Mouse (Mus musculus): Measurements from ENCODE around the gene Gdpgp1. TPM values are rescaled to one million over a fixed set of nuclear protein-coding genes. Genes with fewer than 3 reads are reported as not detected.

Gdpgp1 gene
- polyA plus RNA-seq, 1 experiment from 2014 or later: 3.6 TPM

DNA sequence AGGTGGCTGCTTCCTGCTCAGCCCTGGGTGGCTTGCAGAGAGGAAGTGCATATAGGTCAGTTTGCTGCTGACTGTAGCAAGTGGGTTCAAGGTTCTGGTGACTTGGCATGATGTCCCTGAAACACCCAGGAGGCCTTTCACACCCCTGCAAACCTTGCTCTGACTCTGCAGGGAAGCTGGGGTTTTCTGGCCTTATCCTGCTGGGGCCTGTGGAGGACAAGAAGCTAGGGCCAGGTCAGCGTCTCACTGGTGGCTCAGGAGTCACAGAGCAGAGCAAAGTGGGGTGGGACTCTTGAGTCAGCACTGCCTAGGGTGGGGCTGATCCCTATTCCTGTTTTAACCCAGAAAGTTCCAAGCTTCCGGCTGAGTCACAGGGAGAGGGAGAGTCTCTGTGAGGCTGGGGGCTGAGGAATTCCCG lies 25.3 kb upstream of the Gdpgp1 start:
- H3K27me3 ChIP-seq (ENCODE audit: control insufficient read depth, insufficient read depth, low read length): no peaks in the 10 kb centered on the region
- H3K27ac ChIP-seq (replicated peaks in 1 of 2; ENCODE audit: control insufficient read depth in 1 of 2, insufficient read depth in 1 of 2, low read depth in 2 of 2, low read length in 2 of 2): peak overlapping the region in 1 of 2 experiments; percentile 85; a peak in 3 of 4 replicates
- 50% methylated on average over 3 of the region's 3 CpGs for WGBS
- no peaks in the 10 kb centered on the region for H3K9me3 ChIP-seq (ENCODE audit: control insufficient read depth, low read length)
- H3K4me3 ChIP-seq (ENCODE audit: control insufficient read depth in 1 of 2, insufficient read depth in 1 of 2, low read depth in 1 of 2, low read length in 2 of 2): no peak overlapping the region
- ATAC-seq (ENCODE audit: insufficient number of reproducible peaks, insufficient read depth, low FRiP score, low read depth): no peak
- peak overlapping the region; percentile 55 for H3K9ac ChIP-seq (ENCODE audit: low read length)
- H3K36me3 ChIP-seq (ENCODE audit: control insufficient read depth, insufficient read depth, low read length): 0 out of 2 replicates have a peak, but pooled peaks cover under 1% of the 10 kb centered on the region
- H3K4me2 ChIP-seq (ENCODE audit: low read length): peak overlapping the region; percentile 36; the same call in 1 of the 2 replicates
- peaks cover 50 to 55% of the 10 kb centered on the region in 2 experiments for H3K4me1 ChIP-seq (ENCODE audit: control insufficient read depth in 2 of 2, insufficient read depth in 2 of 2, low read length in 2 of 2)

DNA sequence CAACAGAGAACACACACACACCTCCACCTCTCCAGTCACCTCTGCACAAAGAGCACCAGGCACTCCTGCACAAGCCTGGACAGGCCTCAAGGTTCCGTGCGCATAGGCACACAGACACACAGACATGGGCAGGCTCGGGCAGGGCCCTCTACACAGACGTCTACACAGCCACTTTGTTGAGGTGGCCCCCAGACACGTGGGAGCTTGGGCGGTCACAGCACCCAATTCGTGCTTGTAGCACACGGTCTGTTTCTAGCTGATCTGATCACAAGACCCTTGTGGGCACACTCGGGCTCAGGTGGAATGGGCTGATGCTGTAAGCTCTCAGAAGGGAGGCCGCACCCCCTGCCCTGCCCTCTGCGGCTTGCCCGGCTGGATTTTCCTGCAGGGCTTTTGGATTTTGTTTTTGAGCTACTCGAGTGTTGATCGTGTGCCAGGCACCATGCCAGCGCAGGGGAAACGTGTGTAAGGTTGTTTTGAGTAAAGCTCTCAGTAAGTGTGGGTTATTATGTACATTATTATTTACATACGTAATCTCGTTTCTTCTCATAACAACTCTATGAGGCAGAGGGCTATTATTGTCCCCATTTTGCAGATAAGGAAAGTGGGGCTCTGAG lies 24.5 kb upstream of the Gdpgp1 start:
- no peaks in the 10 kb centered on the region for H3K9me3 ChIP-seq (ENCODE audit: control insufficient read depth, low read length)
- no peaks in the 10 kb centered on the region for H3K27me3 ChIP-seq (ENCODE audit: control insufficient read depth, insufficient read depth, low read length)
- peaks cover 3% of the 10 kb centered on the region; the same call in 1 of the 2 replicates for H3K36me3 ChIP-seq (ENCODE audit: control insufficient read depth, insufficient read depth, low read length)
- H3K27ac ChIP-seq (replicated peaks in 1 of 2; ENCODE audit: control insufficient read depth in 1 of 2, insufficient read depth in 1 of 2, low read depth in 2 of 2, low read length in 2 of 2): peak overlapping the region; percentile 63 to 85
- no peak overlapping the region for H3K4me3 ChIP-seq (ENCODE audit: control insufficient read depth in 1 of 2, insufficient read depth in 1 of 2, low read depth in 1 of 2, low read length in 2 of 2)
- 48% methylated on average over 18 of the region's 18 CpGs for WGBS
- H3K4me2 ChIP-seq (ENCODE audit: low read length): peak overlapping the region; percentile 36
- H3K4me1 ChIP-seq (ENCODE audit: control insufficient read depth in 2 of 2, insufficient read depth in 2 of 2, low read length in 2 of 2): peaks cover 50 to 54% of the 10 kb centered on the region in 2 experiments
- H3K9ac ChIP-seq (ENCODE audit: low read length): peak overlapping the region; percentile 55
- ATAC-seq (ENCODE audit: insufficient number of reproducible peaks, insufficient read depth, low FRiP score, low read depth): peak; percentile 15; the same call in 1 of the 2 replicates

DNA sequence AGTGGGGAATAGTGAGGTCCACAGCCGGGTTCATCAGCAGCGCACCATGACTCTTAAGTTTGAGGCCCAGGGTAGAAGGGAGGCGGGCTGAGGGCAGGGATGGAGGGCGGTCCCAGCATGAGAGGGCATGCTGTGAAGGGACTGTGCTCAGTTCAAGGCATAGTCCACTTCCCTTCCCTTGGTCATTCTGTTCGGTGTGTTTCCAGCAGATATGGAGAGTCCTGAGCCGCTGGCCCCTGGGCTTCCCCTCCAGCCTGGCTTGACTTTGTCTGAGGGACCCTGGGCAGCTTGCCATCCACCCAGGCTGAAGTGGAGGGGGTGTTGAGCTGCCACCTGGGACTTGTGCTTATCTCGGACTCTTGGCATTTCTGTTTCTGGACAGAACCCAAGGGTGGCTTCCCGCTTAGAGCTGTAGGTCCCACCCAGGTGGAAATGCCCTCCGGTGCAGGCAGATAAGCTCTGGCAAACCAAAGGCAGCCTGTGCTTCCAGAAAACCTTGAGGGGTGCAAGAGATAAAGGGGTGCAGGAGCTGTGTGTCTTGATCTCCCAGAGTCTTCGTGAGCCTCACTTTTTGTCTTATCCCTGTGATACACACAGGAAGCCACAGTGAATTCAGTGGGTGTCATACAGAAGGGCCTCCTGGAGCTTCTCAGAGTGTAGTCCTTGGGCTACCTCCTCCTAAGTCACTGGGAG lies 23.8 kb upstream of the Gdpgp1 start:
- WGBS: 16% methylated on average over 10 of the region's 10 CpGs
- peak; percentile 74 for ATAC-seq (ENCODE audit: insufficient number of reproducible peaks, insufficient read depth, low FRiP score, low read depth)
- H3K9ac ChIP-seq (ENCODE audit: low read length): no peak overlapping the region; the same call in 1 of the 2 replicates

DNA sequence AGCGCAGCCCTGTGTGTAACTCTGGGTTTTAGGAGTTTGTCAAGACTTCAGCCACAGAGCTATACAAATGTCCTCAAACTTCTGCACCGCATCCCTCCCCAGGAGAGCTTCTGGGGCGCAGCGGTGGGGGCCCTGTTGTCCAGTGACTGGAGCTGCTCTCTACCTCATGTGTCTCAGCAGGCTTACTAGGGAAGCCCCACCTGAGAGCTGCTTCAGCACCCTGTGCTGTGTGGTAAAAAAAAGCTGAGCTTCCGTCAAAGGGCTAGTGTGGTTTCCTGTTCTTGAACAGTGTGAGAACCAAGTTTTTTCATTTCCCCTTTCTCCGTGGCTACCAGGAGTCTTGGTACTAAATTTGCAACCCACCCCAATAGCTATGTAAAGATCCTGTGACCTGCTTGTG lies 23.0 kb upstream of the Gdpgp1 start:
- 70% methylated on average over 6 of the region's 6 CpGs for WGBS
- ATAC-seq (ENCODE audit: insufficient number of reproducible peaks, insufficient read depth, low FRiP score, low read depth): no peak
- Histone ChIP-seq H3K4me1 (ENCODE audit: control insufficient read depth in 2 of 2, insufficient read depth in 2 of 2, low read length in 2 of 2) (peaks cover 43 to 52% of the 10 kb centered on the region in 2 experiments), H3K9ac (ENCODE audit: low read length) (no peak overlapping the region), H3K9me3 (ENCODE audit: control insufficient read depth, low read length) (no peaks in the 10 kb centered on the region), H3K27ac (replicated peaks in 1 of 2; ENCODE audit: control insufficient read depth in 1 of 2, insufficient read depth in 1 of 2, low read depth in 2 of 2, low read length in 2 of 2) (peak overlapping the region in 1 of 2 experiments; percentile 85; a peak in 2 of 4 replicates), H3K4me3 (ENCODE audit: control insufficient read depth in 1 of 2, insufficient read depth in 1 of 2, low read depth in 1 of 2, low read length in 2 of 2) (no peak overlapping the region), H3K4me2 (ENCODE audit: low read length) (peak overlapping the region; percentile 36; the same call in 1 of the 2 replicates), H3K27me3 (ENCODE audit: control insufficient read depth, insufficient read depth, low read length) (no peaks in the 10 kb centered on the region), H3K36me3 (ENCODE audit: control insufficient read depth, insufficient read depth, low read length) (peaks cover 15% of the 10 kb centered on the region)

More for the DNA sequence above, 23.8 kb upstream of the Gdpgp1 start:
- Histone ChIP-seq H3K4me2 (ENCODE audit: low read length) (peak overlapping the region; percentile 36), H3K27me3 (ENCODE audit: control insufficient read depth, insufficient read depth, low read length) (no peaks in the 10 kb centered on the region), H3K4me1 (ENCODE audit: control insufficient read depth in 2 of 2, insufficient read depth in 2 of 2, low read length in 2 of 2) (peaks cover 43 to 53% of the 10 kb centered on the region in 2 experiments), H3K27ac (replicated peaks in 1 of 2; ENCODE audit: control insufficient read depth in 1 of 2, insufficient read depth in 1 of 2, low read depth in 2 of 2, low read length in 2 of 2) (peak overlapping the region; percentile 63 to 85), H3K36me3 (ENCODE audit: control insufficient read depth, insufficient read depth, low read length) (peaks cover 9% of the 10 kb centered on the region; the same call in 1 of the 2 replicates), H3K9me3 (ENCODE audit: control insufficient read depth, low read length) (no peaks in the 10 kb centered on the region), H3K4me3 (ENCODE audit: control insufficient read depth in 1 of 2, insufficient read depth in 1 of 2, low read depth in 1 of 2, low read length in 2 of 2) (no peak overlapping the region)

DNA sequence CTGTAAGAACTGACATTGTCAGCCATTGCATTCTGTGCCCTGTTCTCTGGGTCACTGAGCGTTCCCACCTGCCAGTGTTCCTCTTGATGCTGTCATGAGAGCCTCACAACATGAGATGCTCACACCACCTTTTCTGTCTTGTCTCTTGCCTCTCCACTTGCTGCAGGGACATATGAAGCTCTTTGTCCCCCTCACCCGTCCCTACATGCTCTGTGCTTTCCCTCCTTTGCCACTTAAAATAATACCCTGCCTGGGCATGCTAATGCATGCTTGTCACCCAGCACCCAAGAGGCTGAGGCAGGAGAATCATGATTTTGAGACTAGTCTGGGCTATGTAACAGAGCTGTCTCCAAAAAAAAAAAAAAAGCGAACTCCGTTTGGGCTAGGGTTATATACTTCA lies 21.7 kb upstream of the Gdpgp1 start:
- Histone ChIP-seq H3K27me3 (ENCODE audit: control insufficient read depth, insufficient read depth, low read length) (no peaks in the 10 kb centered on the region), H3K9me3 (ENCODE audit: control insufficient read depth, low read length) (no peaks in the 10 kb centered on the region), H3K4me2 (ENCODE audit: low read length) (no peak overlapping the region), H3K4me3 (ENCODE audit: control insufficient read depth in 1 of 2, insufficient read depth in 1 of 2, low read depth in 1 of 2, low read length in 2 of 2) (no peak overlapping the region), H3K4me1 (ENCODE audit: control insufficient read depth in 2 of 2, insufficient read depth in 2 of 2, low read length in 2 of 2) (peaks cover 39 to 51% of the 10 kb centered on the region in 2 experiments), H3K27ac (replicated peaks in 1 of 2; ENCODE audit: control insufficient read depth in 1 of 2, insufficient read depth in 1 of 2, low read depth in 2 of 2, low read length in 2 of 2) (no peak overlapping the region), H3K36me3 (ENCODE audit: control insufficient read depth, insufficient read depth, low read length) (peaks cover 21% of the 10 kb centered on the region), H3K9ac (ENCODE audit: low read length) (no peak overlapping the region)
- 83% methylated on average over 4 of the region's 4 CpGs for WGBS
- no peak for ATAC-seq (ENCODE audit: insufficient number of reproducible peaks, insufficient read depth, low FRiP score, low read depth)

DNA sequence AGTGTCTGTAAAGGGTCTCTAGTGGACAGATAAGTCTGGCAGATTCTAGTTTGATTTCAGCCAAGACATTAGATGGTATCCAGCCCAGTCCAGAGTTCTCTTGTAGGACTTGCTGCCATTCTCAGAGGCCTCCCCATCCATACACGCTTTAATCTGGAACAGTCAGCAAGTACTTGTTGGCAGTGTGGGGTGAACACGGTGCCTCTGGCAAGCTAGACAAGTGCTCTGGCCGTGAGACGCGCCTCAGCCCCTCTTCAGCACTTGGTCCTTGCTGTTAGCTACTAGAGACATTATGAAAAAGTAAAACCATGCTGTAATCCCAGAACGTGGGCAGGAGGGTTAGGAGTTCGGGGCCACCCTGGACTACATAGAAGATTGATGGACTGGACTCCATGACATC lies 19.1 kb upstream of the Gdpgp1 start:
- ATAC-seq (ENCODE audit: insufficient number of reproducible peaks, insufficient read depth, low FRiP score, low read depth): no peak
- H3K9me3 ChIP-seq (ENCODE audit: control insufficient read depth, low read length): no peaks in the 10 kb centered on the region

DNA sequence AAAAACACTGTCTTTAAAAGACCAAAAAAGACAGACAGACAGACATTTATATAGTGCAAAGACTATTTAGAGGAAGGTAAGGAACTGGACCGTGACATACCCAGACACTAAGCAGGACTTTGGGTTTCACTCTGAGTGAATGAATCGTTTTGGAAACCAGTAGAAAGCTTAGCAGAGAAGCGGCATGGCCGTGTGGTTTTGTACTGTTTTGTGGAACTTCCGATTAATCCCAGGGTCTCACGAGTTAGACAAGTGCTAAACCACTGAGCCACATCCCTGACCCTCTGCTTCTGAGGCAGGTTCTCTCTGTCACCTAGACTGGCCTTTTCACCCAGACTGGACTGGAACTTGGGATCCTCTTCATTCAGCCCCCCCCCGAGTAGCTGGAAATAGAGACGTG lies 18.2 kb upstream of the Gdpgp1 start:
- H3K4me1 ChIP-seq (ENCODE audit: control insufficient read depth in 2 of 2, insufficient read depth in 2 of 2, low read length in 2 of 2): peaks cover 5 to 17% of the 10 kb centered on the region in 2 experiments
- ATAC-seq (ENCODE audit: insufficient number of reproducible peaks, insufficient read depth, low FRiP score, low read depth): no peak
- H3K27ac ChIP-seq (replicated peaks in 1 of 2; ENCODE audit: control insufficient read depth in 1 of 2, insufficient read depth in 1 of 2, low read depth in 2 of 2, low read length in 2 of 2): no peak overlapping the region
- H3K9ac ChIP-seq (ENCODE audit: low read length): no peak overlapping the region
- 79% methylated on average over 8 of the region's 8 CpGs for WGBS
- no peaks in the 10 kb centered on the region for H3K27me3 ChIP-seq (ENCODE audit: control insufficient read depth, insufficient read depth, low read length)
- no peaks in the 10 kb centered on the region for H3K9me3 ChIP-seq (ENCODE audit: control insufficient read depth, low read length)
- no peak overlapping the region for H3K4me3 ChIP-seq (ENCODE audit: control insufficient read depth in 1 of 2, insufficient read depth in 1 of 2, low read depth in 1 of 2, low read length in 2 of 2)
- peaks cover 56% of the 10 kb centered on the region for H3K36me3 ChIP-seq (ENCODE audit: control insufficient read depth, insufficient read depth, low read length)
- H3K4me2 ChIP-seq (ENCODE audit: low read length): no peak overlapping the region

More for the DNA sequence above, 19.1 kb upstream of the Gdpgp1 start:
- Histone ChIP-seq H3K4me2 (ENCODE audit: low read length) (no peak overlapping the region), H3K9ac (ENCODE audit: low read length) (no peak overlapping the region), H3K4me3 (ENCODE audit: control insufficient read depth in 1 of 2, insufficient read depth in 1 of 2, low read depth in 1 of 2, low read length in 2 of 2) (no peak overlapping the region), H3K36me3 (ENCODE audit: control insufficient read depth, insufficient read depth, low read length) (peaks cover 48% of the 10 kb centered on the region), H3K27ac (replicated peaks in 1 of 2; ENCODE audit: control insufficient read depth in 1 of 2, insufficient read depth in 1 of 2, low read depth in 2 of 2, low read length in 2 of 2) (no peak overlapping the region), H3K27me3 (ENCODE audit: control insufficient read depth, insufficient read depth, low read length) (no peaks in the 10 kb centered on the region), H3K4me1 (ENCODE audit: control insufficient read depth in 2 of 2, insufficient read depth in 2 of 2, low read length in 2 of 2) (peaks cover 14 to 26% of the 10 kb centered on the region in 2 experiments)
- WGBS: 66% methylated on average over 7 of the region's 7 CpGs
